Mouse (Mus musculus) testis, adult 2 months (tissue): ENCODE data around the gene Wdtc1. TPM values are rescaled to one million over a fixed set of nuclear protein-coding genes. Genes with fewer than 3 reads are reported as not detected.

ENCODE experiments used
- H3K27ac ChIP-seq: fragments of 200-500 bp; 2 replicates; pipeline ENCODE4 v1.5.1; 2012; ENCODE audit warnings: low read depth, low read length; ENCODE audit not compliant: control insufficient read depth, insufficient read depth
- H3K27me3 ChIP-seq: fragments of 200-500 bp; 2 replicates; pipeline ENCODE4 v1.6.1; 2012; ENCODE audit warnings: mild to moderate bottlenecking, low read length, moderate library complexity; ENCODE audit not compliant: control insufficient read depth, insufficient read depth
- H3K36me3 ChIP-seq: fragments of 200-500 bp; 2 replicates; pipeline ENCODE4 v1.6.1; 2012; ENCODE audit warnings: mild to moderate bottlenecking, low read length; ENCODE audit not compliant: control insufficient read depth, insufficient read depth
- H3K4me1 ChIP-seq: fragments of 200-500 bp; 2 replicates; pipeline ENCODE4 v1.6.1; 2012; ENCODE audit warnings: low read length; ENCODE audit not compliant: control insufficient read depth, insufficient read depth
- H3K4me3 ChIP-seq: fragments of 200-500 bp; 2 replicates; pipeline ENCODE4 v1.5.1; 2012; ENCODE audit warnings: low read depth, mild to moderate bottlenecking, low read length, moderate library complexity, mixed read lengths; ENCODE audit not compliant: control insufficient read depth
- CTCF ChIP-seq: fragments of 200-500 bp; IDR thresholded peaks from 2 replicates; pipeline ENCODE4 v1.5.1; 2012; ENCODE audit warnings: low read depth, mild to moderate bottlenecking, inconsistent platforms, low read length, moderate library complexity; ENCODE audit not compliant: control insufficient read depth, insufficient read depth, insufficient replicate concordance
- POLR2A ChIP-seq: fragments of 200-500 bp; IDR thresholded peaks from 2 replicates; pipeline ENCODE4 v1.6.1; 2012; ENCODE audit warnings: low read depth, mild to moderate bottlenecking, inconsistent platforms, low read length, moderate library complexity; ENCODE audit not compliant: control insufficient read depth
- polyA plus RNA-seq: library from polyadenylated mRNA; depleted of rRNA; stranded (reverse); fragments of >200 nt; gene quantifications from 2 replicates; pipeline ENCODE4 v1.2.3, GENCODE M21; 2012

The Wdtc1 gene
- polyA plus RNA-seq, 1 experiment = 323 TPM

- no peak for TF ChIP-seq POLR2A
- TF ChIP-seq CTCF = no peak
- Histone ChIP-seq H3K36me3 (no peaks in the 10 kb centered on the region), H3K4me1 (peaks cover 9% of the 10 kb centered on the region), H3K27ac (no peak overlapping the region), H3K4me3 (peak overlapping the region; percentile 88), H3K27me3 (peaks cover 2% of the 10 kb centered on the region)
Observed at GRCm38 (mm10) chr4:133352797-133353196, 484 bp downstream of the Wdtc1 start.

DNA sequence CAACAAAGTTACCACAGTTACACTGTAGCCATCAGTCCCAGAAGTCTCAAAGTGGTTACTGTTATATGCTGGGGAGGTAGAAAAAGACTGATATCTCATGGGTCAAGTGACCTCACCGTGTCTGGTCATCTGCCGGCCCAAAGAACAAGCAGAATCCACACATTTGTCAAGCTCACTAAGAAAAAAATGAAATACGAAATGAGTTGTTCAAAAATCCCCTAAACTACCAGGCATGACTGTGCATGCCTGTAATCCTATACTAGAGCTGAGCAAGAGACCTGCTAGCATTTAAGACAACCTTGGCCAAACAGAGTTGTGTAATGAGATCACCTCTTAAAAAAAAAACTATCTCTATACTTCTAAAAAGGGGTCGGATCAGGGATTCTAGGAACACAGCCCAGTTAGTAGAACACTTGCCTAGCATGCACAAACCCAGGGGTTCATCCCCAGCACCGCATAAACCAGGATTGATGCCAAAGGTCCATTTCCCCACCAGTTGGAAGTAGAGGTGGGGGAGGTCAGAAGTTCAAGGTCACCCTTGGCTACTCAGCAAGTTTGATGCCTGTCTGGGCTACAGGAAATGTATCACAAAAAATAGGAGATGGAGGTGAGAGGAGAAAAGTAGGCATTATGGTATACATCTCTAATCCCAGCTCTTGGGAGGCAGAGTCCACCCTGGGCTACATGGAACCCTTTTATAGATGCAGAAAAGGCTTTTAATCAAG is 5.1 kb downstream of the Wdtc1 start:
- H3K27ac ChIP-seq = no peak overlapping the region
- no peaks in the 10 kb centered on the region for H3K36me3 ChIP-seq
- H3K4me1 ChIP-seq = peaks cover 6% of the 10 kb centered on the region
- no peak for TF ChIP-seq POLR2A
- H3K27me3 ChIP-seq = no peaks in the 10 kb centered on the region
- H3K4me3 ChIP-seq = no peak overlapping the region

DNA sequence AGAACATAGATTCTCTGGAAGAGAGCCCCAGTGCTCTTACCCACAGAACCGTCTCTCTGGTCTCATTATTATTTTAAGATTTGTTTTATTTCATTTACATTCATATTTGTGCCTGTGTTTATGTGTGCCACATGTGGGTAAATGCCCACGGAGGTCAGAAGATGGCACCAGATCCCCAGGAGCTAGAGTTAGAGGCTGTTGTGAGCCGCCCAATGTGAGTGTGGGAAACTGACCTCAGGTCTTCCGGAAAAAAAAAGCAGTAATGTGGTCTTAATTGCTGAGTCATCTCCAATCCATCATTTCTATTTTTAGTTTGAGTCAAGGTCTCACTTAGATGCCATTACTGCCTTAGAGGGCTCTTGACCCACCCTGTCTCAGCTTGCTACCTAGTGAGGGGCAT is 5.7 kb downstream of the Wdtc1 start:
- Histone ChIP-seq H3K4me1 (peaks cover 3% of the 10 kb centered on the region), H3K27ac (no peak overlapping the region), H3K4me3 (no peak overlapping the region), H3K36me3 (no peaks in the 10 kb centered on the region), H3K27me3 (no peaks in the 10 kb centered on the region)
- TF ChIP-seq POLR2A (no peak), CTCF (no peak)

DNA sequence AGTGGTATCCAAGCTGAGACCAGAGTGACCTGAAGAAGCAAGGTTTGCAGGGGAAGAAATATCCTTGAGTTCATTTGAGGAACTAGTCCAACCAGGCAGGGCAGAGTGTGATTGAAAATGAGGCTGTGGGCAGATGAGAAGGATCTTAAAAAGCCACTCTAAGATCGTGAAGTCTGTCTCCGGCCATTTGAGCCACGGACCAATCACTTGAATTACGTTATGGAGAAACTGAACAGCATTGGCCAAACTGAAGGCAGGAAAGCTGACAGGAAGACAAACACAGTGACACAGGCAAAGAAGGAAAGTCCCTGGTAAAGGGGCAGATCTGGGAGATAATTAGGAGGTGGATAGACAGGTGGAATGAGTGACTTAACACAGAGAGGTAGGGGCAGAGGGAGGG is 6.7 kb downstream of the Wdtc1 start:
- H3K27me3 ChIP-seq = no peaks in the 10 kb centered on the region
- H3K4me1 ChIP-seq = peaks cover 2% of the 10 kb centered on the region; the same call in 1 of the 2 replicates
- H3K36me3 ChIP-seq = no peaks in the 10 kb centered on the region
- H3K27ac ChIP-seq = no peak overlapping the region
- no peak overlapping the region for H3K4me3 ChIP-seq
- TF ChIP-seq CTCF (no peak), POLR2A (no peak)

- TF ChIP-seq CTCF (no peak), POLR2A (no peak)
- Histone ChIP-seq H3K4me1 (peaks cover 2% of the 10 kb centered on the region; the same call in 1 of the 2 replicates), H3K36me3 (no peaks in the 10 kb centered on the region), H3K4me3 (no peak overlapping the region), H3K27ac (no peak overlapping the region), H3K27me3 (no peaks in the 10 kb centered on the region)
Observed at GRCm38 (mm10) chr4:133345702-133346101, 7.6 kb downstream of the Wdtc1 start.

DNA sequence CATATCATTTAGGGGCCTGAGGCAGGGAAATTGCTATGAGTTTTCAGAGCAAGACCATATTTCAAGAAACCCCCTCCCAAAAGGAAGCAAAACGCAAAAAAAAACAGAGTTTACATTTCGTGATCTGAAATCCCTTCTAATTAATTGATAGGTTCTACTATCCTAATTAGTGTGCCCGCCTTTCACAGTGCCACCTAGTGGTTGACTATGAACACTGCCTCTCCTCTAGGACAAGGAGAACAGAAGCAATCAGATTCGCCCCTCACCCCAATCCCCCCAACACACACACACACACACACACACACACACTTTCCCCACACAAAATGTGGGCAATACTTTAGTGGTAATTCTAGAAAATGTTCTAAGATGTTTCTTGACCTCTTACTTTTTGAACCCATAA is 9.2 kb downstream of the Wdtc1 start:
- H3K27me3 ChIP-seq = no peaks in the 10 kb centered on the region
- H3K27ac ChIP-seq = no peak overlapping the region
- TF ChIP-seq CTCF (peak; percentile 53; the same call in 1 of the 2 replicates), POLR2A (no peak)
- H3K4me1 ChIP-seq = peaks cover 4% of the 10 kb centered on the region; the same call in 1 of the 2 replicates
- H3K4me3 ChIP-seq = no peak overlapping the region
- H3K36me3 ChIP-seq = no peaks in the 10 kb centered on the region

DNA sequence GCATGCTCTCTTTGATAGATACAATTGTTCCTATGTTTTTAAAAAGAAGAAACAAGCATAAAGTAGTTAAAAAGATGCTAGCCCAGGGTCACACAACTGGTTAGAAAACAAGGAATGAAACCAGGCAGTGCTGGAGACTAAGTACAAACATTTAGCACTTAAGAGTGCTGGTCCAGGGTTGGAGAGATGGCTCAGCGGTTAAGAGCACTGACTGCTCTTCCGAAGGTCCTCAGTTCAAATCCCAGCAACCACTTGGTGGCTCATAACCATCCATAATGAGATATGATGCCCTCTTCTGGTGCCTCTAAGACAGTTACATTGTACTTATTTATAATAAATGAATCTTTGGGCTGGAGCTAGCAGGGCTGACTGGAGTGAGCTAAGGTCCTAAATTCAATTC is 13.1 kb downstream of the Wdtc1 start:
- no peak for TF ChIP-seq CTCF
- TF ChIP-seq POLR2A = no peak
- Histone ChIP-seq H3K4me3 (no peak overlapping the region), H3K27me3 (no peaks in the 10 kb centered on the region), H3K4me1 (peaks cover 4% of the 10 kb centered on the region; the same call in 1 of the 2 replicates), H3K27ac (no peak overlapping the region), H3K36me3 (no peaks in the 10 kb centered on the region)
